Mouse (Mus musculus): Measurements from ENCODE around the gene Igbp1.

The Igbp1 gene

DNA sequence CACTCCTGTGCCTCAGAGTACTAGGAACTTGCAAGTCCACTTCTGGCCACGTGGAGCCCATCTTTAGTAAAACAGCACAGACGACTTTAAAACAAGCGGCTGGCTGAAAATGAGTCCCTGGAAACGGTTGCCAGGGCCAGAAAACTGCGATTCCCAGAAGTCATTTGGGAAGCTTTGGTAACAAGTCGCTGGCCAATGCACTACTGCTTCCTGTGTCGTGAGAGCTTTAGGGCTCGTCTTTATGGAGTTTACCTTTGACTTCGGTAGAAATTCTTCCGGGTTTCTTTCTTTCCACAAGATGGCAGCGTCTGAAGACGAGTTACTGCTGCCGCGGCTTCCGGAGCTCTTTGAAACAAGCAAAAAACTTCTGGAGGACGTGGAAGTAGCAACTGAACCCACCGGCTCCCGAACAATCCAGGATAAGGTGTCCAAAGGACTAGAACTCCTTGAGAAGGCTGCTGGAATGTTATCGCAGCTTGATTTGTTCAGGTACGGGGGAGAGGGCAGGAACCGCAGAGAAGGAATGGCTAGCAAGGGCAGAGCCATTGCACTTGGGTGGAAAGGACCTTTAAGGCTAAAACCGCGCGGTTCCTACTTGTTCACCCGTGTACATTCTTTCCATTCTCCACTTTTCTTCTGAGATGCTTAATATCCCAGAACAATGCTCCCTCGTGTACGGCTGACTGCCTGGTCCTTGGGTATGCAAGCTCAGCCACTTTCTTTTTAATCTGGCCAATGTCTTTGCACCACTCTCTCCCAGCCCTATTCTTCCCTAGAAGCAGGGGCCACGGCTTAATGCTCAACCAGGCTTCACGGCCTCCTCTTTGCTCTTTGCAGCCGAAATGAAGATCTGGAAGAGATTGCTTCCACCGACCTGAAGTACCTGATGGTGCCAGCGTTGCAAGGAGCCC is at the start of gene Igbp1:
Gene Igbp1, plus strand, starts transcription at position 224 of the 911 bp plus-strand sequence.
- peak; percentile 82 for DNase-seq (ENCODE audit: low read depth, low spot score)

DNA sequence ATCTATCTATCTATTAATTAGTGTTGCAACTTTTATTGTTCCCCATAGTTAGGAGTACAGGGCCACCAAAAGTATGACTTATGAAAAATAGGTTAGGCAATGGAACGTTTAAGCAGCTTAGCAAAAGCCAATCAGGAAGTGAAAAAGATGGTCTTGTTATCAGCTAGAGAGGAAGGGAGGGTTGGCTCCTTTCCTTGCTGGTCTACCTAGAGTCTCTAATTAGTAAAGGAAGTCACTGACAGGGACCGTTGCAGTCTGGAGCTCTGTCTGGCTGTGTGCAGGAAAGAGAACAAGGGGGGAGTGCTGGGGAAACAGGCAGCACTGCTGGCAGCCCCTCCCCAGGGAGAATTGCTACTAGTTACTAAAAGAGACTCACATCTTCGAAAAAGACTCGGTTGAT is 26.0 kb upstream of the Igbp1 start:
- no peak for DNase-seq (ENCODE audit: low read depth, low spot score)

DNA sequence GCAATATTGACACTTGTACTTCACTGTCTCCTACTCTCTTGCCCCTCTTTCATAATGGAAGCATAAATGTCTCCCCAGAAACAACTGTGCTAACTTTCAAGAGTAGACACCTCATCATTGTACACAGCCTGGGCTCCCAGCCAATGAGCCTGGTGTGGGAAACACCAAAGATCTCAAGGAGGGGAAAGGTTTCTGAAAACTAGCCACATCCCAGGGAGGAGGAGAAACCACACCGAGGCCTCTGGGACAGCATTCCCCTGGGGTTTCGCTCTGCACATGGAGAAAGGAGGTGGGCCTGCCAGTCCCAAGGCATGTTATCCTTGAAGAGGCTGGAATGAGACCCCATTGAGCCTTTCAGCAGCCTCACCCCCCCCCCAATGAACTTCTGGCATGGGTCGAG is 24.0 kb upstream of the Igbp1 start:
- DNase-seq (ENCODE audit: low read depth, low spot score): no peak

DNA sequence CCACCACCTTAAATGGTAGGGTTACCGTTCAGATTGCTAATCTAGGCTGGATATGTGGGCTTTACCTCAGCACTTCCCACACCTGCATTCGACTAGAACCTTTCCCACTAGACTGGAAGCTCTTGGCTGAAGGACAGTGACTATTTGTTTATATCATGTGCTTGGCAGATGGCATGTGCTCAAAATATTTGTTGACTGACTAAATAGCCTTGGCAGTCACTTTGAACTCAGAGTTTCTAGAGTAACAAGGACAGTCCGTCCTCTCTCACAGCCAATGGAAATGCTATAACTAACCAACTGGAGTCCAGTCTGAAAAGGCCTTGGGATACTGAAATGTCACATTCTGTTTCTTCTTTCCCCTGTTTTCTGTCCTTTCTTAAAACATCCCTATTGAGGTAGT is 22.6 kb upstream of the Igbp1 start:
- peak; percentile 48 for DNase-seq (ENCODE audit: low read depth, low spot score)

DNA sequence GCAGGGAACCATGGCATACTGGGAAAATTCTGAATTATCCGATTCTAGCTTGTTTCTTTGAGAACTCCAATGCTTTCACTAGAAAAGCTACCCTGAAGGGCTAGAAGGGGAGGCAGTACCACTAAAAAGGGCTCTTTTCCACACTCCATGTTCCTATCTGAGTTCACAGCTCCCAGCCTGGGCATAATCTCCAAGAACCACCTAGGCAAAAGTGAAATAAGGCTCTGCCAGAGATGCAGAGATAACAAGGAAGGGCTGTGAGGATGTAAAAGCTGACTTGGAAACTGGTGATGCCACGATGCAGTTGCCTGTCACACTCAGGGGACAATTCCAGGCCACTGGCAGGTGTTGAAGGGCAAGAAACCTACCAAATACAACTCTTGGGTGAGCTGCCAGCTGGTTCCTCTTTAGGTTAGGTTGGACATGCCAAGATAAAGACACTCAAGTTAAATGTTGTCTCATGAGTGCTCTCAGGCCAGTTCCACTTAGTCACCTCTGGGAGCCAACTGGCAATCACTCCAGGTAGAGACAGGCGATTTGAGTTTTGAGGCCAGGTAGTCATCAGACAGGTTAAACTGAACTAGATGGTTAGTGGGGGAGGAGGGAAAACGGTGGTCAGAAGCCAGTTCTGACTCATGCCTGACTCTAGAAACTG is 18.4 kb upstream of the Igbp1 start:
- DNase-seq (ENCODE audit: low read depth, low spot score): no peak

DNA sequence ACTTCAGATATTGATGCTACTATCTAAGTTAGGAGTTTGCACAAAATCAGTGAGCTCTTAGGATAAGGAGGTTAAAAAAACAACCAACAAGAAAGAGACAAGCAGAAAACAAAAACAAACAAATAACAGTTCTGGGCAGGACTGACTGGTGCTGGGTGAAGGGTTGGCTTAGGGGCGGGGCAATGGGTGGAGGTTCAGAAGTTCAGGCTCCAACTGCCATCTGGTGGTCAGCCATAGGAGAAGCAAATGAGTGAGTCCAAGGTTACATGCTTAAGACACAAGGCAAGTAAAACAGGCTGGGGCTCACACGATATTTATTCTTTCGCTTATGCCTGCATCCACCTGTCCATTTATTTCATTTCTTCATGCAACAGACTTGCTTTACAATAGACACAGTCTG is 13.8 kb upstream of the Igbp1 start:
- peak; percentile 55 for DNase-seq (ENCODE audit: low read depth, low spot score)

DNA sequence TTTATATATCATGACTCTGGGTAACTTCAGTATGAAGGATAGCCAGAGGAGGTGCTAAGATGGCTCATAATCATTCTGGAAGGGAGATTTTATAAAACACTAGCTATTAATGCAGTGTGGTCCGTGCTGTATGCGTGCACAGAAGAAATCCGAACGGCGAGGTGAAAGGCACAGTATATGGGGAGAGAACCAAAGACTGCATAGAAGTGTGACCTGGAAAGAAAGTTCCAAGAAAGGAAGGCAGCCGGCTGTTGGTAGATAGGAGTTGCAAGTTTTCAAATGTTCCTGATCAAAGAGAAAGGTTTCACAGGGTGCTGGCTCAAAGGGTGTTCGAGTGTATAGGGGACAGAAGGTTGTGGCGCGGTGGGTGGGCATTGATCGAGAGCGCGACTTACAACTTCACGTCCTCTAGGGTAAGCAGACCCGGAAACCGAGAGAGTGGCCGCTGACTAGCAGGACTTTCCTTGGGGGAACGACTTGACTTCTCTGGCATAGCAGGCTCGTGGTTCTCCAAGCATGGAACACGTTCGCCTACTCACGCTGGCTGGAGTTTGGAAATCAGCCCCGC is 507 bp upstream of the Igbp1 start:
- no peak for DNase-seq (ENCODE audit: low read depth, low spot score)

DNA sequence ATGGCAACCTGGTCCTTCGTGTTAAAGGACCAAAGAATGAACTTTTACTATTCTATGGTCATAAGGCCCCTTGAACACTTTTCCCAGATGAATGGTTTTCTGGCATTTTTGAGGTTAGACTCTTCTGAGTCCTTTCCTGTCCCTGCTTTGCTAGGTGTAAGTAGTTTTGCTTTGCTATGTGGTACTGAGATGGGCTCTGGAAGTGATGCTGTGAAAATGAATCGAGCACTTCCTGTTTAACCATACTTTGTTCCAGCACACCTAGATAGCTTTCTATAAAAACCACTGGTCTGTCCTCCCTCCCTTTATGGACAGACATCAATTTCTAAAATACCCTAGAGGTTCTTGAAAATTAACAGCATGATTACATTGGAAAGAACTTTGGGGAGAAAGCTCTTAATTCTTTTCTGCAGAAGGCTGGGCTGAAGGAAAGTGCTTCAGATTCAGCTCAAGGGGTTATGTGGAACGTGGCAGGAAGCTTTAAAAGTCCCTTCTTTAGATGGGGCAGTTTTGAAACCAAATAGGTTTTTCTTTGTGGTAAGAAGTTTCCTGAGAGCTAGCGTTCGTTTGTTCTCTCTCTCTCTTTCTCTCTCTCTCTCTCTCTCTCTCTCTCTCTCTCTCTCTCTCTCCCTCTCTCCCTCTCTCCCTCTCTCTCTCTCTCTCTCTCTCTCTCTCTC is 10.2 kb downstream of the Igbp1 start:
- DNase-seq (ENCODE audit: low read depth, low spot score): no peak

DNA sequence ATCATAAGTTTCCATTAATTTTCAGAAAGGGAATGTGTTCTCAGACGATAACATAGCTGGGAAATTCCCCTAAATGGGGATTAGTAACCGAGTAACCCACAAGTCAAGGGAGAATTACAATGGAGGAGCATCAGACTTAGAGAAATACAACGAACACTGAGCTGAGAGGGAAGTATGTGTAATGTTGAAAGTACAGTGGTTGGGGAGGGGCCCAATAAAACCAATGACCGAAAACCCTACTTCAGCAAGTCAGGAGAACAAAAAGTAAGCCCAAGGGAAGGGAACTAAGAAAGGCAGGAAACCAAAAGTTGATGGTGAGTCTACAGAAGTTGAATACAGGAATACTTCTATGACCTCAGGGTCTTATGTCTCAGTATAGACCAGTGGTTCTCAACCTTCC is 14.1 kb downstream of the Igbp1 start:
- no peak for DNase-seq (ENCODE audit: low read depth, low spot score)

DNA sequence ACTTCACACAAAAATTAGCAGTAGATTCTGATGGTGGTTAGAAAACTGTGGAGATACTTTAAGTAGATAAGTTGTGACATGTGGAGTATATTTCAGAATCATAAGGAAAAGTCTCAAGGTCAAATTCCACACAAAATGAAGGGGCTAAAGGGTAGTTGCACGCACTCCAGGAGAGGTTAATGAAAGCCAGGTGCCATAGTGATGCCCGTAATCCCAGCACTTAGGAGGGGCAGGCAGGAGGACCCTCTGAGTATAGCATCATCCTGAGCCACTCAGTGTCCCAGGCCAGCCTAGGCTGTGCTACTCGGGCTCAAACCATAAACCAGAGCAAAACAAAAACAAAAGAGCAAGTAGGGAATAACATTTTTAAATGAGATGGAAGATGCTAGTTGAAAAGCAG is 15.8 kb downstream of the Igbp1 start:
- DNase-seq (ENCODE audit: low read depth, low spot score): no peak

DNA sequence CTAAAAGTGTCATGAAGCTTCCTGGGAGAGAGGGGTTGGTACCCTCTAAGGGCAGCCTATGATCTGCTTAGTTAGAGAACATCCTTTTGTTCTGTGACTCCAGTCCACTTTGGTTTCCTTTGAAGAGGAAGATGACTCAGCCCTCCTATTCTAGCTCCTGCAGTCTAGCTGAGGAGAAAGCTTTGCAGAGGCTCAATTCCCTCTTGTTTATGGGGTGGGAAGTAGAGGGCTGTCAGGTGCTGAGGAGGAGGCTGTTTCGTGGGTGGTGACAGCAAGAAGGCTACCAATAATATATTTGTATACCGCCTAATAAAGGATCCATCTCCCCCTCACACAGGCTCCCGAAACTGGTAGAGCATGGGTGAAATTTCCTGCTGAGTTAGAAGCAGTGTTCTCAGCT is 22.6 kb downstream of the Igbp1 start:
- no peak for DNase-seq (ENCODE audit: low read depth, low spot score)

DNA sequence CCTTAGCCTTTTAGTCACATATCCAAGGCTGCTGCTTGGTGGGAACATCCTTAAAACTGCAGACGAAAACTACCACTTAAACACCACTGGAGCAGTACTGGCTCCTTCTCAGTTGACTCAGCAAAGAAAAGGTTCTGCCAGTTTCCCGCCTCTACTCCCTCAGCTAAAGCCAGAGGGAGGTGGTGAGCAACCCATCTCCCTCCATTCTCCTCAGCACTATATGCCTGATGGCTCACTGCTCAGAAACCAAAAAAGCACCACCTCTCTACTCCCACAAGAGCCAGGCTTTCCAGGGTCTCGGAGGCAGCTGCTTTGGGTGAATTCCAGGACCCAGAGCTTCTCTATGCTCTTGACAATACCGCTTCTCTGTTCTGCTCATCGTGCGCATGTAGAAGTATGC is 23.5 kb downstream of the Igbp1 start:
- DNase-seq (ENCODE audit: low read depth, low spot score): no peak

DNA sequence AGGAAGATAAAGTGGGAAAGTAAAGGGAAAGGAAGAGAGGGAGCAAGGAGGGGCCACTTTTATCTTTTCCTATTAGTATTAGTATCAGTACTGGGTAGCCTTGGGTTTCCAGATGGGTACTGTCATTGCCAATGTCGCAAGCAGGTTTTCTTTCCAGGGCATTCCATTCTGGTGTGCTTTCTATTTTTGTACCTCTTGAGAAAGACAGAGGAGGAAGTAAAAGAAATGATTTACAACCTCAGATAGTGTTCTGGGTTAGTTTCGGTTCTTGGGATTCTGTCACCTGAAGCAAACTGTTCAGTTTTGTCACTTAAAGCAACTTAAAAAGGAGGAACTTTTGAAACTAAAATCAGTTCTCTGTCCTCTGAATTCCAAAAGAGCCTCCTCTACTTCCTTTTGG is 24.4 kb downstream of the Igbp1 start:
- no peak for DNase-seq (ENCODE audit: low read depth, low spot score)

DNA sequence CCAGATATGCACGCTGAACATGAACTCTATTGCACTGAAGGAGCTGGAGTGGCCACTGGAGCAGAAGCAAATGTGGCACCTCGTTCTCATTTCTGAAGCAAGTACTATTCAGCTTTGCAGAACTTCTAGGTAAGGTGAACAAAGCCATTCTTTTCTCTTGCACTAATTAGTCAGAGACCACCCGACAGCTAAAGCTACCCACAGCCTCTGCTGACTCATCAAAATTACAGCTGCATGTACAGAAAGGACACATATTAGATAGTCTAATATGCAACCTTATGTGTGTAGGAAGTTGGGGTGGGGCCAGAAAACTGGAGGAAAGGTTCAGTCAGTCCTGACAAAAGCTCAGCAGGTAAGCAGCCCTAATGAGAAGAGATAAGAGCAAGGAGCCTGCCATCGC is 30.4 kb downstream of the Igbp1 start, which contains the start of gene Dgat2l6:
Gene Dgat2l6, plus strand, starts transcription at position 368 of the 400 bp plus-strand sequence.
- no peak for DNase-seq (ENCODE audit: low read depth, low spot score)

DNA sequence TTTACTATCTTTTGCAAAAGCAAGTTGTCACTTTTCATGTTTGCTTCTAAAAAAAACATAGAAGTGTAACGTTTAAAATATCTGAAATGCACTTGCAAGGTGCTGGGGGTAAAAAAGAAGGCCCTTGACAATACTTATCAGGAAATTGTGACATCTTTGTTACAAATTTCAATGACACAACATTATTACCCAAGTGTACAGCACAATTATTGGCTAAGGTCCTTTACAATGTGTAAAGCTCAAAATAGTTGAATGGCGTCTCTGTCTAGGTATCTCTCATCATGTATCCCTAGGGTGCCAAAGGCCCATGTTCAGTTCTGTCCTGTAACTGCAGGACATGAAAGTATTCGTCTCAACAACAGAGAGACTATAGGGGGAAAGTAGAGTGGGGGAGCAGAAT is 61.9 kb downstream of the Igbp1 start:
- DNase-seq (ENCODE audit: low read depth, low spot score): no peak

DNA sequence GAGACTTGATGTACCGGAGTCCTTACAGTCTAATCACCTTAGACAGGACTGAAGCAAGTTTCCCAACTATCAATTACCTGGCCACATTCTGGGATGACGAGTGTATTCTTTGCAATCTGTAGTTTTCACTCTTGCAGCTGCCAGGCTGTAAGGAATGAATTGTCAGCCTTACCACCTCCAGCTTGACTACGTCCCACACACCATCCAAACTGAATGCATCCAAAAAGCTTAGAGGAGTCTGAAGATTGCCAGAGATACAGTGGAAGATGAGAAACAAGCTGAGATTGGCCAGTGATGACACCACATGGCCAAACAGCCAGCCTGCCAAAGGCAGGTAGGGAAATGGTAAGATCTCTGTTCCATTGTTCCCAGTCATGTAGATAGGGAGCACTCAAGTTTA is 71.6 kb downstream of the Igbp1 start:
- no peak for DNase-seq (ENCODE audit: low read depth, low spot score)

Measured in skeletal muscle tissue, adult 2 months (tissue).